ENCODE assay signal across 8 mouse cellular contexts in genomic region chr7:24377091-24377865, GRCm38 (mm10). TPM values are rescaled to one million over a fixed set of nuclear protein-coding genes. Genes with fewer than 3 reads are reported as not detected.
DNase-seq lines count a peak whose midpoint lies in the region; ATAC-seq and TF ChIP-seq lines count a peak whose summit lies in the region.

No protein-coding gene starts in this region.

- peak; percentile 30 to 54 for DNase-seq in layer of hippocampus, postnatal 10 days (ENCODE audit: low spot score in 2 of 2)
- no peak for DNase-seq in layer of hippocampus, adult 11-12 months (ENCODE audit: low spot score)
- peak; percentile 43 for DNase-seq in cerebellum, adult 9-11 months
- peak; percentile 59 for DNase-seq in gastrocnemius, adult 2 months
- no peak for DNase-seq in layer of hippocampus, adult 9-11 months

- peak; percentile 56 for TF ChIP-seq CTCF in gastrocnemius, adult 2 months (IDR thresholded peaks at IDR 0.05)
- TF ChIP-seq CTCF in intestine, postnatal 0 days (IDR thresholded peaks at IDR 0.05; ENCODE audit: low read depth) = peak; percentile 73

- H3K9me3 ChIP-seq in intestine, postnatal 0 days (ENCODE audit: control insufficient read depth) = no peaks in the 10 kb centered on the region
- no peaks in the 10 kb centered on the region for H3K9me3 ChIP-seq in stomach, embryonic 16.5 days (replicated peaks; ENCODE audit: control insufficient read depth, low read length)

- H3K4me1 ChIP-seq in intestine, postnatal 0 days (replicated peaks; ENCODE audit: control insufficient read depth, insufficient read depth, low read length) = peaks cover 4% of the 10 kb centered on the region; the same call in 1 of the 2 replicates
- H3K4me1 ChIP-seq in stomach, embryonic 16.5 days (ENCODE audit: control insufficient read depth, insufficient read depth, low read length) = peaks cover 17% of the 10 kb centered on the region

- 0 out of 2 replicates have a peak, but pooled peaks cover 5% of the 10 kb centered on the region for H3K27me3 ChIP-seq in intestine, postnatal 0 days (replicated peaks; ENCODE audit: control insufficient read depth, insufficient read depth, low read length)
- H3K27me3 ChIP-seq in stomach, embryonic 16.5 days (ENCODE audit: control insufficient read depth, insufficient read depth, low read length) = no peaks in the 10 kb centered on the region

- intact Hi-C loops in gastrocnemius, adult 2 months (cut with DNase I) = no loop called here

- H3K27ac ChIP-seq in gastrocnemius, adult 2 months = peak overlapping the region; percentile 38
- H3K27ac ChIP-seq in intestine, postnatal 0 days (ENCODE audit: low read depth, low read length) = no peak overlapping the region
- H3K27ac ChIP-seq in stomach, embryonic 16.5 days (ENCODE audit: low read length) = no peak overlapping the region

- H3K4me3 ChIP-seq in gastrocnemius, adult 2 months = peak overlapping the region; percentile 63
- H3K4me3 ChIP-seq in intestine, postnatal 0 days (ENCODE audit: low read depth, low read length) = peak overlapping the region; percentile 21
- peak overlapping the region; percentile 31 for H3K4me3 ChIP-seq in stomach, embryonic 16.5 days (replicated peaks; ENCODE audit: low read length)

- ATAC-seq in intestine, postnatal 0 days = peak; percentile 76
- peak; percentile 69 for ATAC-seq in megakaryocyte progenitor cell, adult 5-6 weeks (replicated peaks; ENCODE audit: poor library complexity)
- ATAC-seq in stomach, embryonic 16.5 days (ENCODE audit: insufficient read depth, low FRiP score) = peak; percentile 89

- no peaks in the 10 kb centered on the region for H3K36me3 ChIP-seq in intestine, postnatal 0 days (ENCODE audit: control insufficient read depth, insufficient read depth)
- H3K36me3 ChIP-seq in stomach, embryonic 16.5 days (ENCODE audit: control insufficient read depth, insufficient read depth, low read length) = no peaks in the 10 kb centered on the region

- H3K9ac ChIP-seq in intestine, postnatal 0 days (ENCODE audit: low read depth, low read length) = no peak overlapping the region
- peak overlapping the region; percentile 67 for H3K9ac ChIP-seq in stomach, embryonic 16.5 days (ENCODE audit: low read length)

- 9% methylated on average over 48 of the region's 49 CpGs for WGBS in intestine, postnatal 0 days
- WGBS in stomach, embryonic 16.5 days = 7% methylated on average over 47 of the region's 49 CpGs

- H3K4me2 ChIP-seq in intestine, postnatal 0 days (replicated peaks; ENCODE audit: low read depth) = peak overlapping the region; percentile 61
- H3K4me2 ChIP-seq in stomach, embryonic 16.5 days (ENCODE audit: low read depth, low read length) = peak overlapping the region; percentile 58

RNA-seq across cellular contexts. Expression of gene Kcnn4, which starts 7.2 kb away (rescaled TPM):
- total RNA-seq in layer of hippocampus, postnatal 10 days (2021) = under 1 TPM; 0.33 to 0.46 TPM
- under 1 TPM; 0.25 to 0.64 TPM for total RNA-seq in gastrocnemius, adult 2 months (2021)
- 3.2 and 3.7 TPM in 2 replicates for polyA plus RNA-seq in intestine, postnatal 0 days (2015; fragmentation: Nextera tagmentation; extraction: Ambion mirVana)
- total RNA-seq in megakaryocyte progenitor cell, adult 5-6 weeks (2015) = 20.5 and 28.0 TPM in 2 replicates
- total RNA-seq in megakaryocyte progenitor cell, adult 5-6 weeks (2017) = 48.6 and 57.7 TPM in 2 replicates
- 7.4 and 8.5 TPM in 2 replicates for polyA plus RNA-seq in stomach, embryonic 16.5 days (2015; fragmentation: Nextera tagmentation; extraction: Ambion mirVana)

RNA-seq across cellular contexts. Expression of gene Smg9, which starts 22.1 kb away (rescaled TPM):
- 10 to 100 TPM; 33.5 to 34.3 TPM for total RNA-seq in layer of hippocampus, postnatal 10 days (2021)
- 10 to 100 TPM in 1 of 2 experiments, 1 to 10 TPM in 1; 9.4 to 10.2 TPM for total RNA-seq in gastrocnemius, adult 2 months (2021)
- polyA plus RNA-seq in intestine, postnatal 0 days (2015; fragmentation: Nextera tagmentation; extraction: Ambion mirVana) = 14.0 and 15.1 TPM in 2 replicates
- 10.8 and 18.1 TPM in 2 replicates for total RNA-seq in megakaryocyte progenitor cell, adult 5-6 weeks (2015)
- total RNA-seq in megakaryocyte progenitor cell, adult 5-6 weeks (2017) = 16.0 and 20.8 TPM in 2 replicates
- 19.5 and 21.3 TPM in 2 replicates for polyA plus RNA-seq in stomach, embryonic 16.5 days (2015; fragmentation: Nextera tagmentation; extraction: Ambion mirVana)

RNA-seq across cellular contexts. Expression of gene Lypd5, which starts 28.3 kb away (rescaled TPM):
- total RNA-seq in layer of hippocampus, postnatal 10 days (2021) = not detected
- total RNA-seq in gastrocnemius, adult 2 months (2021) = not detected
- not detected in 2 replicates for polyA plus RNA-seq in intestine, postnatal 0 days (2015; fragmentation: Nextera tagmentation; extraction: Ambion mirVana)
- total RNA-seq in megakaryocyte progenitor cell, adult 5-6 weeks (2015) = not detected in 2 replicates
- total RNA-seq in megakaryocyte progenitor cell, adult 5-6 weeks (2017) = not detected in 2 replicates
- 11.6 and 36.4 TPM in 2 replicates for polyA plus RNA-seq in stomach, embryonic 16.5 days (2015; fragmentation: Nextera tagmentation; extraction: Ambion mirVana)

RNA-seq across cellular contexts. Expression of gene Tescl, which starts 43.5 kb away (rescaled TPM):
- not detected for total RNA-seq in layer of hippocampus, postnatal 10 days (2021)
- total RNA-seq in gastrocnemius, adult 2 months (2021) = not detected
- 0.18 TPM in 1 of 2 replicates, not detected in the other for polyA plus RNA-seq in intestine, postnatal 0 days (2015; fragmentation: Nextera tagmentation; extraction: Ambion mirVana)
- total RNA-seq in megakaryocyte progenitor cell, adult 5-6 weeks (2015) = not detected in 2 replicates
- total RNA-seq in megakaryocyte progenitor cell, adult 5-6 weeks (2017) = not detected in 2 replicates
- polyA plus RNA-seq in stomach, embryonic 16.5 days (2015; fragmentation: Nextera tagmentation; extraction: Ambion mirVana) = 0.15 TPM in 1 of 2 replicates, not detected in the other

Comparison
In these comparisons a context has a peak if more than half of its experiments do, and no peak if none do; other contexts are left out.
1. DNase-seq: peak in layer of hippocampus, postnatal 10 days (2 of 2), cerebellum, adult 9-11 months (single experiment) and gastrocnemius, adult 2 months (single experiment); none in layer of hippocampus, adult 11-12 months (single experiment) and layer of hippocampus, adult 9-11 months (single experiment).
2. RNA of gene Kcnn4, which starts 7.2 kb away (total RNA-seq): 20.5 to 57.7 TPM in megakaryocyte progenitor cell, adult 5-6 weeks; 0.25 to 0.64 TPM in gastrocnemius, adult 2 months and 0.33 to 0.46 TPM in layer of hippocampus, postnatal 10 days; every median in the first group is over 10 times any median in the second.
3. Peak in every context shown above with its lines, with median percentiles within 50 percentile points of each other: H3K4me3 ChIP-seq and ATAC-seq.